Mouse (Mus musculus): Measurements from ENCODE around the gene Ift172. TPM values are rescaled to one million over a fixed set of nuclear protein-coding genes. Genes with fewer than 3 reads are reported as not detected.
"Not testable (repeated sequence)": the region's sequence is repeated elsewhere in the genome, so short reads cannot be mapped to it uniquely, and the experiment has no call there.

Ift172 gene
- polyA plus RNA-seq, 1 experiment from 2014 or later = 31.2 TPM

DNA sequence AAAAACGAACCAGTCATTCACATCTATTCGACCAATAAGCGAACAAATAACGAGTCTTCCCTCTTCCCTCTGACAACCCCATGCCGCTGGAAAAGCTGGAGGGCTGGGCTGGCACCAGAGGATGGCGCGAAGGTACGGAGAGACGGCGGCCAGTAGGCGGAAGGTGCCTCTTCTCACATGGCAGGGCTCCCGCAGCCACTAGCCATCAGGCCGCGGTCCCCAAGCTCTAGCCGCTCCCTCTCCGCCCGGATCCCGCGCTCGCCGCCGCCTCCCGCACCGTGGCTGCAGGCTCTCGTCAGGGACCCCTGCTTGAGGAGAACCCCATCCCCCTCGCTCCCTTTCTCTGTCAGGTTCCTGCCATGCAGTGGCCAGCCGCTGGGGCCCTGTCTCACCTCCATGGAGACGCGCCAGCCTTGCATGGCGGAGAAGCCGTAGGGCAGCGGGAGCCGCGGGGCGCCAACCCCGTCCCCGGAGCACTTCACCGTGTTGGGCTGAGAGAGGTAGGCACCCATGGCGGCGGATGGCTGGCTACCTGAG is 70.9 kb downstream of the Ift172 start:
- H3K36me3 ChIP-seq (replicated peaks; ENCODE audit: control insufficient read depth, insufficient read depth, low read depth, low read length) = no peaks in the 10 kb centered on the region
- no peaks in the 10 kb centered on the region for H3K9me3 ChIP-seq (replicated peaks; ENCODE audit: control insufficient read depth, low read length)
- peak; percentile 83 for ATAC-seq (replicated peaks; ENCODE audit: insufficient number of reproducible peaks, low FRiP score, low TSS enrichment, low read depth)
- peak; percentile 55 for DNase-seq (ENCODE audit: low spot score)
- no peaks in the 10 kb centered on the region for H3K4me1 ChIP-seq (ENCODE audit: control insufficient read depth, insufficient read depth, low read length)
- peak overlapping the region; percentile 81 for H3K4me3 ChIP-seq (ENCODE audit: low read depth, low read length)
- peak overlapping the region; percentile 90 for H3K9ac ChIP-seq (replicated peaks; ENCODE audit: low read length)
- peak overlapping the region; percentile 91 for H3K27ac ChIP-seq (replicated peaks; ENCODE audit: low read depth, low read length)
- WGBS = under 1% methylated on average over 38 of the region's 40 CpGs
- no peaks in the 10 kb centered on the region for H3K27me3 ChIP-seq (ENCODE audit: control insufficient read depth, insufficient read depth, low read length)
- peak overlapping the region; percentile 68 for H3K4me2 ChIP-seq (ENCODE audit: low read depth, low read length)

DNA sequence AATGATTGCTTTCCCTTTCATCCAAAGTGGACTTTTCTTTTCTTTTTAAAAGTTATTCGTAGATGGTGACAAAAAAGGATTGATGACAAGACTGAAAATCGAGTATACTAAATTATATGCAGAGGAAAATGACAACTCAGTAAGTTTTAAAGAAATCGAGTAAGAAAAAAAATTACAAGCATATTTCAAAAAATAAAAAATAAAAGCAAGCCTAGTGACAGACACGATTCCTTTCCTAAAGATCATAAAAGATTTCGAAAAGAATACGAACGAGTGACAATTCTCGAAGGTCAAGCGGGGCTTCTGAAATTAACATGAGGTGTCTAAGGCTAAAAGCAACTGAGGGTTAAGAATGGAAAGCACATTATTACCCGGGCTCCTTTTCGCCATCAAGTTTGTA is 71.4 kb downstream of the Ift172 start:
- 2% methylated on average over 11 of the region's 11 CpGs for WGBS
- ATAC-seq (replicated peaks; ENCODE audit: insufficient number of reproducible peaks, low FRiP score, low TSS enrichment, low read depth) = no peak
- no peak for DNase-seq (ENCODE audit: low spot score)
- Histone ChIP-seq H3K4me3 (ENCODE audit: low read depth, low read length) (peak overlapping the region; percentile 81), H3K27me3 (ENCODE audit: control insufficient read depth, insufficient read depth, low read length) (no peaks in the 10 kb centered on the region), H3K27ac (replicated peaks; ENCODE audit: low read depth, low read length) (no peak overlapping the region), H3K4me1 (ENCODE audit: control insufficient read depth, insufficient read depth, low read length) (no peaks in the 10 kb centered on the region), H3K4me2 (ENCODE audit: low read depth, low read length) (peak overlapping the region; percentile 68), H3K36me3 (replicated peaks; ENCODE audit: control insufficient read depth, insufficient read depth, low read depth, low read length) (no peaks in the 10 kb centered on the region), H3K9ac (replicated peaks; ENCODE audit: low read length) (peak overlapping the region; percentile 90), H3K9me3 (replicated peaks; ENCODE audit: control insufficient read depth, low read length) (no peaks in the 10 kb centered on the region)

GRCm38 (mm10) chr5:31219070-31219469 is 71.8 kb downstream of the Ift172 start:
- Histone ChIP-seq H3K4me2 (ENCODE audit: low read depth, low read length) (peak overlapping the region; percentile 40), H3K36me3 (replicated peaks; ENCODE audit: control insufficient read depth, insufficient read depth, low read depth, low read length) (no peaks in the 10 kb centered on the region), H3K4me1 (ENCODE audit: control insufficient read depth, insufficient read depth, low read length) (no peaks in the 10 kb centered on the region), H3K4me3 (ENCODE audit: low read depth, low read length) (peak overlapping the region; percentile 81), H3K27me3 (ENCODE audit: control insufficient read depth, insufficient read depth, low read length) (no peaks in the 10 kb centered on the region), H3K9me3 (replicated peaks; ENCODE audit: control insufficient read depth, low read length) (no peaks in the 10 kb centered on the region), H3K9ac (replicated peaks; ENCODE audit: low read length) (no peak overlapping the region), H3K27ac (replicated peaks; ENCODE audit: low read depth, low read length) (no peak overlapping the region)
- ATAC-seq (replicated peaks; ENCODE audit: insufficient number of reproducible peaks, low FRiP score, low TSS enrichment, low read depth) (no peak), DNase-seq (ENCODE audit: low spot score) (peak; percentile 70)
- 4% methylated on average over 2 of the region's 2 CpGs for WGBS

DNA sequence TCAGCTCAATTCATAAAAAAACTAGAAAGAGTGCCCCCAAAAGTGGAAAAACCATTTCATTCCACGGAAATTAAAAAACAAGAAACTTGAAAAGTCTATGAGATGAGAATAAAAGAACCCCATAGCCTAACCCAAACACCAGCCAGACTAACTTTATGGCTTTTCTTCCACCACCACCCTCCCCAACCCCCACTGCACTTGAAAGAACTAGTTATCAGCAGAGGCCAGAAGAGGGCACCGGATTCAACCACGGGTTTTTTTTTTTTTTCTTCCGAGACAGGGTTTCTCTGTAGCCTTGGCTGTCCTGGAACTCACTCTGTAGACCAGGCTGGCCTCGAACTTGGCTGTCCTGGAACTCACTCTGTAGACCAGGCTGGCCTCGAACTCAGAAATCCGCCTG is 72.6 kb downstream of the Ift172 start:
- Histone ChIP-seq H3K36me3 (replicated peaks; ENCODE audit: control insufficient read depth, insufficient read depth, low read depth, low read length) (no peaks in the 10 kb centered on the region), H3K4me3 (ENCODE audit: low read depth, low read length) (no peak overlapping the region), H3K27ac (replicated peaks; ENCODE audit: low read depth, low read length) (no peak overlapping the region), H3K4me1 (ENCODE audit: control insufficient read depth, insufficient read depth, low read length) (no peaks in the 10 kb centered on the region), H3K4me2 (ENCODE audit: low read depth, low read length) (no peak overlapping the region), H3K9me3 (replicated peaks; ENCODE audit: control insufficient read depth, low read length) (no peaks in the 10 kb centered on the region), H3K27me3 (ENCODE audit: control insufficient read depth, insufficient read depth, low read length) (no peaks in the 10 kb centered on the region), H3K9ac (replicated peaks; ENCODE audit: low read length) (no peak overlapping the region)
- WGBS = 65% methylated on average over 7 of the region's 7 CpGs
- ATAC-seq (replicated peaks; ENCODE audit: insufficient number of reproducible peaks, low FRiP score, low TSS enrichment, low read depth) (no peak), DNase-seq (ENCODE audit: low spot score) (no peak)

- not testable (repeated sequence) for H3K9me3 ChIP-seq (replicated peaks; ENCODE audit: control insufficient read depth, low read length); H3K9ac ChIP-seq (replicated peaks; ENCODE audit: low read length); ATAC-seq (replicated peaks; ENCODE audit: insufficient number of reproducible peaks, low FRiP score, low TSS enrichment, low read depth); H3K36me3 ChIP-seq (replicated peaks; ENCODE audit: control insufficient read depth, insufficient read depth, low read depth, low read length); H3K4me3 ChIP-seq (ENCODE audit: low read depth, low read length); H3K4me1 ChIP-seq (ENCODE audit: control insufficient read depth, insufficient read depth, low read length); H3K4me2 ChIP-seq (ENCODE audit: low read depth, low read length); H3K27ac ChIP-seq (replicated peaks; ENCODE audit: low read depth, low read length); DNase-seq (ENCODE audit: low spot score); H3K27me3 ChIP-seq (ENCODE audit: control insufficient read depth, insufficient read depth, low read length)
- WGBS = 88% methylated on average over 6 of the region's 6 CpGs
These were observed 74.4 kb downstream of the Ift172 start for GRCm38 (mm10) chr5:31216554-31216953.

DNA sequence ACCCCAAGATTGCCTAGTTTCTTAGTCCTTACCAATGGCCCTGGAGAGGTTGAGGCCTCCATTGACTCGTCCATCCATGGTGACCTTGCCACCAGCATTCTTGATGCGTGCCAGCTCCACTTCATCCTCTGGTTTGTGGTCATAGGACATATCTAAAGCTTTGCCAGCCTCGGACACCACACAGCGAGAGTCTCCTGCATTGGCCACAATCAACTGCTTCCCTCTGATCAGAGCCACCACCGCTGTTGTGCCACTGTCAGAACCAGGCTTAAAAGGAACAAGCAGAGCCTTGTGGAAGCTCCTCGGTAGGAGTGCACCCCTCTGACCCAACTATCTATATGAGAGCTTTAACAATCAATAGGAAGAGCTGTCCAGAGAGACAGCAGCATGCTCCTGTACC is 86.5 kb downstream of the Ift172 start:
- Histone ChIP-seq H3K36me3 (replicated peaks; ENCODE audit: control insufficient read depth, insufficient read depth, low read depth, low read length) (peaks cover 19% of the 10 kb centered on the region), H3K27me3 (ENCODE audit: control insufficient read depth, insufficient read depth, low read length) (no peaks in the 10 kb centered on the region), H3K9ac (replicated peaks; ENCODE audit: low read length) (no peak overlapping the region), H3K9me3 (replicated peaks; ENCODE audit: control insufficient read depth, low read length) (peaks cover 5% of the 10 kb centered on the region), H3K27ac (replicated peaks; ENCODE audit: low read depth, low read length) (no peak overlapping the region), H3K4me3 (ENCODE audit: low read depth, low read length) (no peak overlapping the region), H3K4me1 (ENCODE audit: control insufficient read depth, insufficient read depth, low read length) (no peaks in the 10 kb centered on the region), H3K4me2 (ENCODE audit: low read depth, low read length) (no peak overlapping the region)
- 87% methylated on average over 6 of the region's 6 CpGs for WGBS
- ATAC-seq (replicated peaks; ENCODE audit: insufficient number of reproducible peaks, low FRiP score, low TSS enrichment, low read depth) = no peak
- DNase-seq (ENCODE audit: low spot score) = no peak

DNA sequence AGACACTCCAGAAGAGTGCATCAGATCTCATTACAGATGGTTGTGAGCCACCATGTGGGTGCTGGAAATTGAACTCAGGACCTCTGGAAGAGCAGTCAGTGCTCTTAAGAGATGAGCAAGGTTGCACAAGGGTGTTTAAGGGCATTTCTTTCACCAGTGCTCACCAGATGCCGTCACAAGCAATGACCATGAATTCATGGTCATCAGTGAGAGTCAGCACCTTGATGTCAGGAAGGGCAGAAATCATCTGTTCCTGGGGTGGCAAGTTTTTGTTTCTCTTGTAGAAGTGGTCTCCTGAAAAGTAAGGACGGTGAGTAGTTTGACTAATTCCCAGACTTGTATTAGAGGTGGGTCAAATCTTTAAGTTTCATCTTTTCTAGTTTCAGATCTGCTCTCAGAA is 87.0 kb downstream of the Ift172 start:
- ATAC-seq (replicated peaks; ENCODE audit: insufficient number of reproducible peaks, low FRiP score, low TSS enrichment, low read depth) (no peak), DNase-seq (ENCODE audit: low spot score) (no peak)
- H3K4me1 ChIP-seq (ENCODE audit: control insufficient read depth, insufficient read depth, low read length) = no peaks in the 10 kb centered on the region
- H3K9ac ChIP-seq (replicated peaks; ENCODE audit: low read length) = no peak overlapping the region
- peaks cover 19% of the 10 kb centered on the region for H3K36me3 ChIP-seq (replicated peaks; ENCODE audit: control insufficient read depth, insufficient read depth, low read depth, low read length)
- H3K27ac ChIP-seq (replicated peaks; ENCODE audit: low read depth, low read length) = no peak overlapping the region
- H3K4me2 ChIP-seq (ENCODE audit: low read depth, low read length) = no peak overlapping the region
- peaks cover 5% of the 10 kb centered on the region for H3K9me3 ChIP-seq (replicated peaks; ENCODE audit: control insufficient read depth, low read length)
- H3K4me3 ChIP-seq (ENCODE audit: low read depth, low read length) = no peak overlapping the region
- 95% methylated on average over 2 of the region's 2 CpGs for WGBS
- H3K27me3 ChIP-seq (ENCODE audit: control insufficient read depth, insufficient read depth, low read length) = no peaks in the 10 kb centered on the region

All from embryonic facial prominence, embryonic 11.5 days (tissue).